Mouse (Mus musculus) bone marrow macrophage, adult 2 months (primary cell): ENCODE results near the gene Cchcr1.

Experiments
- CTCF ChIP-seq: IDR thresholded peaks from 2 replicates; pipeline ENCODE4 v1.5.1; 2012; ENCODE audit warnings: low read depth, mild to moderate bottlenecking, low read length, moderate library complexity
- POLR2A ChIP-seq: IDR thresholded peaks from 2 replicates; pipeline ENCODE4 v1.6.1; 2012; ENCODE audit warnings: mild to moderate bottlenecking, low read depth, low read length, borderline replicate concordance

DNA sequence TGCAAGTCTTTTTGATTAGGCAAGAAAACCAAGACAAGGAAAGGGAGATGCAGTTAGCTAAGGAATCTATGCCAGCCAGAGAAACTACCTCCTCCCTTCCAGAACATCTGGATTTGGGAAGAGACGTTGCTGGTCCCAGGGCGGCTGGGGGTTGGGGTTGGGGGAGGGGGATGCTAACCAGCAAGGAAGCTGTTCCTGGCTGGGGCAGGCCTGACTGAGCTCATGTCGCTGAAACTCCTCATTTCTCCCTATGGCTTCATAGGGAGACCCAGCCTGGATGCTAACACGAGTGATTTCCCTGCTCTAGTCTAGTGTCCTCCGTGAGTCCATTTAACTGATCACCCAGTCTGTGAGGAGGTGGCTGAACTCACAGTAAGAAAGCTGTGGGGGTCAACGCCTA is 14.7 kb upstream of the Cchcr1 start:
- no peak for TF ChIP-seq CTCF
- no peak for TF ChIP-seq POLR2A
